Mouse (Mus musculus) cerebellum, postnatal 36 days (tissue): ENCODE data around the gene Aoc2.
"Not testable (repeated sequence)": the region's sequence is repeated elsewhere in the genome, so short reads cannot be mapped to it uniquely, and the experiment has no call there.

Experiments
- DNase-seq, 2 experiments: peaks; one replicate each; pipeline ENCODE4 v3.0.0; 2021 to 2022; ENCODE audit warnings: mixed read lengths in 2 of 2

Gene Aoc2

DNA sequence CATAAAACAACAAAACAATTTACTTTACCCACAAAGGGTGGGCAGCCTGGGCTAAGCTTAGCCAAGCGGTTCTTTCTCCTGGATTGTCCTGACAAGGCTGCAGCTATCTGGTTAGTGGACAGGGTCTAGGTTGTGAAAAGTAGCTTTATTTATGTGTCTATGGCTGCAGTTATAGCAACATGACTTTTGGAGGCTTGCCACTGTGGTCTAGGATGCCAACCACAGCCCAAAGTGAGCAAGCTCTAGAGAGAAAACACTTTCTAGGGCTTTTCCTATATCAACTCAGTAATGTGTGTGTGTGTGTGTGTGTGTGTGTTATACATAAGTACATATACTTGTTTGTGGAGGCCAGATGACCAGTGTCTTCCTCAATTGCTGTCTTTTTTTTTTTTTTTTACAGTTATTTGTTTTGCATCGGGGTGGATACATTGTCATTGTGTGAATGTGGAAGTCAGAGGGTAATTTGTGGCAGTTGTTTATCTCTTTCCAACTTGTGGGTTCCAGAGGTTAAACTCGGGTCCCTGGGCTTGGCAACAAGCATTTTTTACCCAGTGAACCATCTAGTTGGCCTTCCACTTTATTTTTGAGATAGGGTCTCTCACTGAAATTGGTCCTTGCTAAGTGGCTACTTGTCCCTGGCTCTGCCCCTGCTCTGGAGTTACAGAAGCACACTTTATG lies 32.8 kb downstream of the Aoc2 start:
- DNase-seq = no peak

- no peak for DNase-seq
These were observed 34.9 kb downstream of the Aoc2 start for GRCm38 (mm10) chr11:101359776-101360175.

GRCm38 (mm10) chr11:101360651-101361113 lies 35.8 kb downstream of the Aoc2 start:
- no peak for DNase-seq

- DNase-seq = no peak
These were observed 39.7 kb downstream of the Aoc2 start for GRCm38 (mm10) chr11:101364531-101364931.

- DNase-seq = no peak
These were observed 42.6 kb downstream of the Aoc2 start, which contains the start of gene G6pc for GRCm38 (mm10) chr11:101367326-101367935. Gene G6pc, plus strand, starts transcription at chr11:101367561.

DNA sequence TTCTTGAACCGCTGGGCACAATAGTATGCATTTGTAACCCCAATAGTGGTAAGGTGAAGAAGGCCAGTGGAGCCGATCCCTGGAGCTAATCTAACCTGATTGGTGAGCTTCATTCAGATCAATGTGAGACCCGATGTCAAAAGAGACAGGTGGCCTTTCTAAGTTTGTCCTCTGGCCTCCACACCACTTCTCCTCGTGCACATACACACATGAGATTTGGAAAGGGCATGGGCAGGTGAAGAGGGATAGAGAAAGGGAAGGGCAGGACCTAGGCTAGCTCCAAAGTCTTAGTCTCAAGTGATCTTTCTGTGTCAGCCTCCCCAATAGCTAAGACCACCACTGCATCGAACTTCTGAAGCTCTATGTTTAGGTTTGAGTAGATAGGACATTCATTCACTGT lies 45.3 kb downstream of the Aoc2 start:
- DNase-seq = no peak

DNA sequence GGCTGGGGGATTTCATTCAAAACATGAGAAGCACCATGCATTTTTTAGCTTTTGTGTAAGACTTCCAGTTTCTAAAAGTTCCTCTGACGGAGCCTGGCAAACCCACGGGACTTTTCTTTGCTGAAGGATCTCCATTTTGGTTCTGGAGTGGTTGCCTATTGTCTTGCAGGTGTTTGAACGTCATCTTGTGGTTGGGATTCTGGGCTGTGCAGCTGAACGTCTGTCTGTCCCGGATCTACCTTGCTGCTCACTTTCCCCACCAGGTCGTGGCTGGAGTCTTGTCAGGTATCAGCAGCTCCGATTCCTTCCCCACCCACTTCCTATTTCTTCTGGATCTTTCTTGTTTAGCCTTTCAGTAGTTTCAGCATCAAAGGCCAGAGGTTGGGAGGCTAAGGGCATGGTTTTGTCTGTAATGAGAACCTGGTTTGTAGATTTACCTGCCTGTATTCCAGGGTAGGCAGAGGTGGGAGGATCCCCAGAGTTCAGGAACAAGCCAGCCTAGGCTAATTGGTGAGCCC lies 49.6 kb downstream of the Aoc2 start:
- DNase-seq = no peak

GRCm38 (mm10) chr11:101378196-101378595 lies 53.3 kb downstream of the Aoc2 start:
- DNase-seq = not testable (repeated sequence)

DNA sequence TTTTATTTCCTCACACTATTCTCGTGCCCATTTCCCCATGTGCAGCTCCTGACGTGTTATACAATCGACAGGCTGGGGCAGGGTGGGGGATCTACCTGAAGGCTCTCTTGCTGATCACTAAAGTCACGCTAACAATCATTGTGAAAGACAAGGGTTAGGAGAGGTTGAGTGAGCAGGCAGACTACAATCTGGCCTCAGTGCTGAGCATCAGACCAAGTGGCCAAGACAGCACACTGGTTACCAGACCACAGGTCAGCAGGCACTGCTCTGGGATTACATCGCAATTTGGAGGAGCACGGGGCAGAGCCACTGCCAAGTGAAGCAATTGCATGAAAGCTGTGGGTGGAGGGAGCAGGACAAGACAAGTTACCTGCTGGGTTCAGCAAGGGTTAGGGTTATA lies 54.1 kb downstream of the Aoc2 start:
- no peak for DNase-seq
